Mouse (Mus musculus) splenic B cell, adult 2 months (primary cell): ENCODE measurements at regions not wholly inside any gene's neighbourhood (a gene's known extent, or its start where the extent isn't known, plus 50 kb on each side); places are given as distances from the start of the nearest gene placed in this dataset.

Experiments used
- DNase-seq: peaks from one replicate; pipeline ENCODE4 v3.0.0-alpha.2; 2011; ENCODE audit warnings: low read depth, low spot score
- H3K27me3 ChIP-seq: 2 replicates; pipeline ENCODE4 v1.6.1; 2012; ENCODE audit warnings: mild to moderate bottlenecking, low read length, moderate library complexity, mixed read lengths; ENCODE audit not compliant: control insufficient read depth, poor library complexity, insufficient read depth, severe bottlenecking
- H3K36me3 ChIP-seq: 2 replicates; pipeline ENCODE4 v1.6.1; 2012; ENCODE audit warnings: mild to moderate bottlenecking, low read length, moderate library complexity, mixed read lengths; ENCODE audit not compliant: control insufficient read depth, poor library complexity, insufficient read depth, severe bottlenecking

GRCm38 (mm10) chr1:137806252-137806651 lies 369.3 kb downstream of the Ptprc start:
- Histone ChIP-seq H3K27me3 (no peaks in the 10 kb centered on the region), H3K36me3 (no peaks in the 10 kb centered on the region)
- DNase-seq = peak; percentile 11

- no peaks in the 10 kb centered on the region for H3K36me3 ChIP-seq
- no peak for DNase-seq
Observed at GRCm38 (mm10) chr1:137802119-137802518, 373.4 kb downstream of the Ptprc start.

DNA sequence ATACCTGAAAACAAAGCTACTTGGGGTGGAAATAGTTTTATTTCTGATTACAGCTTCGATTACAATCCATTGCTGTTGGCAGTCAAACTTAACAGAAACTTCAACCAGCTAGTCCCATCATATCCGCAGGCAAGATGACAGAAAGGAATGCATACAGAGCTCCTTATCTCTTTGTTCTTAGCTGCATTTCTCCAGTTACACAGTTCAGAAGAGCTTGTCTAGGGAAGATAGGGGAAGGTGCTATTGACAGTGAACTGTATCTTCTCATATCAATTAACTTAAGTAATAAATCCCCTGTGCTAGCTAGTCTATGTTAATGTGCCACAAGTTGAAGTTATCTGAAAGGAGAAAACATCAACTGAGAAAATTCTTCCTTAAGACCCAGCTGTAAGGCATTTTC lies 374.8 kb downstream of the Ptprc start:
- H3K27me3 ChIP-seq = no peaks in the 10 kb centered on the region
- H3K36me3 ChIP-seq = no peaks in the 10 kb centered on the region
- no peak for DNase-seq

More at GRCm38 (mm10) chr1:137802119-137802518, 373.4 kb downstream of the Ptprc start:
- H3K27me3 ChIP-seq = no peaks in the 10 kb centered on the region

- DNase-seq = no peak
Observed at GRCm38 (mm10) chr1:137788789-137789188, 386.7 kb downstream of the Ptprc start.

DNA sequence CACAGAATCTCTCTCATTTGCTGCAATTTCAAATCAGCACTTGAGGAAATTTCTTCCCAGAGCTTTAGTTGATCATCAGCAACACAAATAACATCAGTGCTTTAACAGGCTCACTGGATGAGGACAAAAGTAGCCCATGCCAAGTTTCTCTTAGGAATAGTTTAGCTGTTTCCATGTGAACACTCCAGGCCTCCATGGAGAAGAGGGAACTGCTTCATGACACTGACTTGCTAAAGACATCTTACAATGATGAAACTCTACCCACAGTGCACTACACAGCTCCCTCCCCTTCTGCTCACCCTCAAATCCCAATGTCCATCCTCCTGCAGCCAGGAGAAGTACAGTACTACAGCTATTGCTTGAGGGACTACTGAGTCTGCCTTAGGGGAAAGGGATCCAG lies 388.9 kb downstream of the Ptprc start:
- Histone ChIP-seq H3K36me3 (no peaks in the 10 kb centered on the region), H3K27me3 (no peaks in the 10 kb centered on the region)
- no peak for DNase-seq

More at GRCm38 (mm10) chr1:137788789-137789188, 386.7 kb downstream of the Ptprc start:
- H3K27me3 ChIP-seq = no peaks in the 10 kb centered on the region
- no peaks in the 10 kb centered on the region for H3K36me3 ChIP-seq

- no peak for DNase-seq
- Histone ChIP-seq H3K36me3 (no peaks in the 10 kb centered on the region), H3K27me3 (no peaks in the 10 kb centered on the region)
Observed at GRCm38 (mm10) chr1:137774586-137774985, 400.9 kb downstream of the Ptprc start.

GRCm38 (mm10) chr1:137760797-137761196 lies 414.7 kb downstream of the Ptprc start:
- no peak for DNase-seq
- H3K27me3 ChIP-seq = no peaks in the 10 kb centered on the region
- H3K36me3 ChIP-seq = no peaks in the 10 kb centered on the region

DNA sequence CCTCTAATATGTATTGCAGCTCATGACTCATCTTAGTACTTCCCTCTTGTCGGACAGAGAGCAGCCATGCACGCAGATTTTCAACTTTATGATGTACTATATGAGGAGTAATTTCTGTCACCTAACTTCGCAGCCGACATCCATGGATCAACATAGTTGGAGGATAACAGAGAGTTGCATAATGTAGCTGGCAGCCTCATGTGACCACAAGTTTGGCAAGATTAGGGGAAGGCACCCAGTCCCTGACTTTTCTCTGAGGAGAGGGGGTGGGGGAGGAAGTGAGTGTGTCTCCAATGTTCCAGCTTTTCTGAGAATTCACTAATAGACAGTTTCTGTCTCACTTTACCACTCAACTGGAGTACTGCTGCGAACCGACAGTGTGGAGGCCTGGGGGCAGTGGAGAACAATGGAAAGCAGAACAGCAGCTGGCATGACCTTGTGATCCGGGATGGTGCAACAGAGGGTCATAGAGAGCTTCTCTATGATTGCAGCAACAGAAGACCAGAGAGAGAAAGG lies 424.0 kb downstream of the Ptprc start:
- H3K27me3 ChIP-seq = no peaks in the 10 kb centered on the region
- H3K36me3 ChIP-seq = no peaks in the 10 kb centered on the region
- no peak for DNase-seq

DNA sequence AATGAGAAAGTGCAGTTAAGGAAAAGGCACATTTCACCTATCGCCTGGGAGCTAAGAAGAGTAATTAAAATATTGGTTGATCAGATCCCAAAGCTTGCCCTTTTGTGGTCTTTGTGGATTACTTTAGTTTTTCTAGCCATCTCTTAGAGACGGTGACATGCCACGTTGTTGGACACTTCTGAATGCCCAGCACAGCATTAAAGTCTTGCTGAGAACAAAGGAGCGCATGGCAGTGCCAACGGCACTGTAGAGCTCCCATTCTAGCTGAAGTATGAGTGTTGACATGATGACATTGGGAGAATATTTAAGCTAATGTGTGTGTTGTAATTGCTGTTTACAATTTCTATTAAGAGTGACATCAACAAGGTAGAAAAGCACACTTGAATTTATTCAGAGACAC lies 424.6 kb downstream of the Ptprc start:
- H3K36me3 ChIP-seq = no peaks in the 10 kb centered on the region
- H3K27me3 ChIP-seq = no peaks in the 10 kb centered on the region
- no peak for DNase-seq

DNA sequence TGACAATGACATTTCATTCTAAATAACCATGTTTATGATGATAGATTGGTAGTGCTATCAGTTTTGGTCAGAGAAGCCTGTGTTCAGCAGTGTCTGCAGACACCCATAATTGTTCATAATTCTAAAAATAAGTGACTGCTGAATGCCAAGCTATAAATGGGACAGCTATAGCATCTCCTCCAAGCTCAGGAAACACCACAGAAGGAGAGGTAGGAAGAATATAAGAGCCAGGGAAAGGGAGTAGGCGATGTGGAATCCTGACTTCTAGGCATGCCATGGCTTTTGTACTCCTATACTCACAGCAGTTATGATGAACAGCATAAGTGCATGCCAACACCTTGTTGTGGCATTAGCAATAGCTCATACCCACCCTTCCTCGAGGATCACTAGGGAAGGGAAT lies 429.4 kb downstream of the Ptprc start:
- no peak for DNase-seq
- H3K36me3 ChIP-seq = no peaks in the 10 kb centered on the region
- no peaks in the 10 kb centered on the region for H3K27me3 ChIP-seq

DNA sequence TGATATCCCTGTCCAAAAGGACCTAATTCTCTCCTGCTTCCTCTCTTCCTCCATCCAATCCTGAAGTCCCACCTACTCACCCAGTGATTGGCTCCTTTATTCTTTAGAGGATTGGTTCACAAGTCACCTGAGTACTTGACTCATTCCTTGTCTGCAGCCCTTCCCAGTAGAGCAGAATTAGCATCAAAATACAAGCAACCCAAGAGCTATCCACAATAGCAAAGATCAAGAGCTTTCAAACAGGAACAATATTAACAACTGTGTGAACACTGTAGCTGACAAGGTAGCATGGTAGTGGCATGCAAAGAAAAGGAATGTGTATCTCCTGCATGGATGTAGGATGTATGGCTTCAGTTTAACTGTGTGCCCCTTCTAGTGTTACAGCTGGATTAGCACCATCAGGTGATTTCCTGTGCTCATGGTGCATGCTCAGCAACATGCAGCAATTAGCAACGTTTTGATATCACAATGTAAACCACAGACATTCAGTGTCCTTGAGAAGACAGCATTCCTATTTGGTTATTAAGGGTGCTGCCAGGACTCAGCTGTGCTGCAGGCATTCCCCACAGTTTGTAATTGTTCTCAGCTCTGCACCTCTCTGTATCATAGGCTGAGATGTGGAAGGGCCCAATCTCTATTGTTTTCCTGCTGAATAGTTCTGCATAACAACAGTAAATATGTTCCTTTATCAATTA lies 437.2 kb downstream of the Ptprc start:
- DNase-seq = no peak
- Histone ChIP-seq H3K36me3 (no peaks in the 10 kb centered on the region), H3K27me3 (no peaks in the 10 kb centered on the region)

DNA sequence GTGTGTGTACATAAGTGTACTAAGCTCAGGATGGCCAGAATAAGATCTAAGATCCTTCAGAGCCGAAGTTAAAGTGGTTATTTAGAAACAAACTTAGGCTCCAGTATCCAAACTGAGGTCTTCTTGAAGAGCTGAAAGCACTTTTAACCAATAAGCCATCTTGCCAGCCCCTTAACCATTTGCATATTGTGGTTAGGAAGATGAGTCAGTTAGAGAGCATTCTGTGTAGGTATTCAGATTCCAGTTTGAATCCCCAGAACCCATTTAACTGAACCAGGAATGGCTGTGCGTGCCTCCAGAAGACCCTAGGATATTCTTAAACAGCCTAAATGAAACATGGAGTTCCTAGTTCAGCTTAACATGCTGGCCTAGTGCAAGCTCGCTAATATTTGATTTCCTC lies 471.6 kb downstream of the Ptprc start:
- Histone ChIP-seq H3K27me3 (no peaks in the 10 kb centered on the region), H3K36me3 (no peaks in the 10 kb centered on the region)
- DNase-seq = no peak

- no peak for DNase-seq
- Histone ChIP-seq H3K27me3 (no peaks in the 10 kb centered on the region), H3K36me3 (no peaks in the 10 kb centered on the region)
Observed at GRCm38 (mm10) chr1:137698876-137699275, 476.6 kb downstream of the Ptprc start.

DNA sequence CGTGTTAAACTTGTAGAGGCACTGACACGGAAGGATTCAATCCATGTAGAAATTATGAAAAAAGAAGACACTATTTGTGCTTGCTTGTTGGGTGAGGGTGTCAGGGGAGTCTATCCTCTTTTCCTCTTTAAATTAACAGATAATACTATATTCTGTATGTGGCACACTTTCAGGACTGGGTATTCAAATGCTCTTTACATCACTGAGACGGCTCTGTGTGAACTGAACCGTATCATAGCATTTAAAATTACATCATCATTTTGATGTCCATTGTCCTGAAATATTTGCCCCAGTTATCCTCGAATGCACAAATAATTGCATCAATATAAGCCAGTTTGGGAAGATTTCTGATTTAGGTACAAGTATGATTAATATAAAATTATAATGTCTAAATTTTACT lies 478.2 kb downstream of the Ptprc start:
- DNase-seq = no peak
- Histone ChIP-seq H3K36me3 (no peaks in the 10 kb centered on the region), H3K27me3 (no peaks in the 10 kb centered on the region)

GRCm38 (mm10) chr1:137696796-137697195 lies 478.7 kb downstream of the Ptprc start:
- Histone ChIP-seq H3K27me3 (no peaks in the 10 kb centered on the region), H3K36me3 (no peaks in the 10 kb centered on the region)
- no peak for DNase-seq

GRCm38 (mm10) chr1:137695751-137696150 lies 479.8 kb downstream of the Ptprc start:
- Histone ChIP-seq H3K27me3 (no peaks in the 10 kb centered on the region), H3K36me3 (no peaks in the 10 kb centered on the region)
- no peak for DNase-seq
